Mouse (Mus musculus) bone marrow macrophage, adult 2 months (primary cell): ENCODE results near the gene Slc2a6.

Source experiments
- CTCF ChIP-seq: IDR thresholded peaks from 2 replicates; pipeline ENCODE4 v1.5.1; 2012; ENCODE audit warnings: low read depth, mild to moderate bottlenecking, low read length, moderate library complexity
- POLR2A ChIP-seq: IDR thresholded peaks from 2 replicates; pipeline ENCODE4 v1.6.1; 2012; ENCODE audit warnings: mild to moderate bottlenecking, low read depth, low read length, borderline replicate concordance

DNA sequence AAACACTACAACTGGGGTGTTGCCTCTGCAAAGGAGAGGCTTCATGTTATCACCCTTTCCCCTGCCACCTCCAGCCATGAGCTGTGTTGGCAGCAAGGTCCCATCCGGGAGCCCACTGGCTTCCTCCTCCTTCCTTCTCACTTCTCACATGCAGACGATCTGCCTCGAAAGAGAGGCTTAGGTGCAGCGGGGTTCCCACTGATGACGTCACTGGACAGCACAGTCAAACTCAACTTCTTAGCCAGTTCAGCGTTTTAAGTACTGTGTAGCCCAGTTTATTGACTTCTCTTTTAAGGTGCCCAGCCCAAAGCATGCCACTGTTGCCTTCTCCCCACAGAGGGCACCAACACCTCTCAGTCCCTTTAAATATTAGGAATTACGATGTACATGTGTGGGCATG, 20.1 kb downstream of the Slc2a6 start:
- TF ChIP-seq CTCF (no peak), POLR2A (no peak)
